Mouse (Mus musculus): ENCODE data around the gene Tbc1d30.

Tbc1d30 gene

GRCm38 (mm10) chr10:121351066-121351581 lies at the start of gene Tbc1d30:
Gene Tbc1d30 (minus strand): TSS chr10:121351278.
- DNase-seq, result peak; percentile 28

GRCm38 (mm10) chr10:121398599-121398998 lies 47.5 kb upstream of the Tbc1d30 start:
- no peak for DNase-seq

- no peak for DNase-seq
These were observed 44.6 kb upstream of the Tbc1d30 start for GRCm38 (mm10) chr10:121395542-121396176.

- no peak for DNase-seq
These were observed 43.8 kb upstream of the Tbc1d30 start for GRCm38 (mm10) chr10:121394789-121395325.

- DNase-seq, result no peak
These were observed 43.2 kb upstream of the Tbc1d30 start for GRCm38 (mm10) chr10:121394270-121394669.

- peak; percentile 49 for DNase-seq
These were observed 40.8 kb upstream of the Tbc1d30 start for GRCm38 (mm10) chr10:121391901-121392300.

GRCm38 (mm10) chr10:121390602-121391001 lies 39.5 kb upstream of the Tbc1d30 start:
- DNase-seq, result no peak

GRCm38 (mm10) chr10:121386347-121386746 lies 35.3 kb upstream of the Tbc1d30 start:
- no peak for DNase-seq

- no peak for DNase-seq
These were observed 34.6 kb upstream of the Tbc1d30 start for GRCm38 (mm10) chr10:121385695-121386094.

GRCm38 (mm10) chr10:121384710-121385109 lies 33.6 kb upstream of the Tbc1d30 start:
- DNase-seq, result no peak

GRCm38 (mm10) chr10:121381280-121381679 lies 30.2 kb upstream of the Tbc1d30 start:
- no peak for DNase-seq

- DNase-seq, result no peak
These were observed 28.3 kb upstream of the Tbc1d30 start for GRCm38 (mm10) chr10:121379387-121379786.

- no peak for DNase-seq
These were observed 25.6 kb upstream of the Tbc1d30 start for GRCm38 (mm10) chr10:121376530-121377271.

GRCm38 (mm10) chr10:121375649-121376493 lies 24.8 kb upstream of the Tbc1d30 start:
- no peak for DNase-seq

- no peak for DNase-seq
These were observed 23.9 kb upstream of the Tbc1d30 start for GRCm38 (mm10) chr10:121374693-121375620.

GRCm38 (mm10) chr10:121374013-121374412 lies 22.9 kb upstream of the Tbc1d30 start:
- DNase-seq, result no peak

- DNase-seq, result no peak
These were observed 19.7 kb upstream of the Tbc1d30 start for GRCm38 (mm10) chr10:121370777-121371176.

GRCm38 (mm10) chr10:121368783-121369465 lies 17.8 kb upstream of the Tbc1d30 start:
- no peak for DNase-seq

GRCm38 (mm10) chr10:121367780-121368179 lies 16.7 kb upstream of the Tbc1d30 start:
- no peak for DNase-seq

- no peak for DNase-seq
These were observed 16.2 kb upstream of the Tbc1d30 start for GRCm38 (mm10) chr10:121367271-121367670.

GRCm38 (mm10) chr10:121365781-121366272 lies 14.7 kb upstream of the Tbc1d30 start:
- DNase-seq, result no peak

Data from cerebellum, adult 11-12 months (tissue).